Mouse (Mus musculus) MN1 (cell line): ENCODE data around the gene Pde10a.

ENCODE experiments used
- DNase-seq: peaks from one replicate; pipeline ENCODE4 v3.0.0-alpha.2; 2016; ENCODE audit warnings: low spot score

Gene Pde10a

DNA sequence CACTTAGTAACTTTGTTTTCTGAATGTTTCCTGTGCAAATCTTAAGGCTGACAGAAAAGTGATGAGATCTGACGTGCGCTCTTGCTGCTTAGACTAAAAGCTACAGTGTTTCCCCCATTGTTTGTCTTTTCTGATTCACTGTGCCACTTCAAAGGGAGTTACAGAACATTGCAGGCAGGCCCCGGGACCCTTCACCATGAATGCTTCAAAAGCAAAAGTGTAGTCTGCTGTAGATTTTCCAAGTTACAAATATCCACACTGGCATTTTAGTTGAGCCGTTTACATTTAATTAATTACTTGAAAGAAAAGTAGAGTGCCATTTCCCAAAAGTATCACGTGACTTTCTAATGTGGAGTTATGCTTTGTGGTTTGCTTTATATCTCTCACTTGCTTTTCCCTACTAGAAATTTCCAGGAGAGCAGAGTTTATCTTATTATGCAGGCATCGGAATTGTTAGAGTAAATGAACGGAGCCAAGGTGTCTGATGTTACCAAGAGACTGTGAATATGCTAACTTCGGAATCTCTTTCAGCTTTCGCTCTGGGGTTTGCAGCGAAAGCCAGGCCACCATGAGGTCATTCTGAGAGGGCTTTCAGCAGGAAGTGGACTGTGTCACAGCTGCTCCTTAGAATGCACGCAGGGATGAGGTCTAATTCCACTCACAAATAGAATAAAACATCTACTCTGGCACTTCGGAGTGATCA is 447.1 kb downstream of the Pde10a start:
- peak; percentile 36 for DNase-seq

DNA sequence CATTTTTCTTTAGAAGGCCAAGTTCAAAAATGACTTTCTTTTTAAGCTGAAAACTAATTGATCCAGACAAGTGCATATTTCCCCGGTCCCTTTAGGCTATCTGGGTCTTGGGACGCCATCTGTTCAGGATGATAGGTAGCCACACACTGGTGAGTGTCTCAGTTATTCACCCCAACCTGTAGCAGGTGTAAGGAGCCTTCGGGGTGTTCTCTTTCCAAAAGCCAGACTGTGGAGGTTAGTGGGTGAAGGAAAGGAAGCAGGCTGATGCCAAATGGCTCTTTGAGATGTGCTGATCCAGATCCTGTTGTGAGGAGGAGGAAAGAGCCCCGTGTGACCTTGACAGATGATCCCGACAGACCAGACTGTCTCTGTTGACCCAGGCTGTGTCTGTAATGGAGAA is 448.2 kb downstream of the Pde10a start:
- no peak for DNase-seq

DNA sequence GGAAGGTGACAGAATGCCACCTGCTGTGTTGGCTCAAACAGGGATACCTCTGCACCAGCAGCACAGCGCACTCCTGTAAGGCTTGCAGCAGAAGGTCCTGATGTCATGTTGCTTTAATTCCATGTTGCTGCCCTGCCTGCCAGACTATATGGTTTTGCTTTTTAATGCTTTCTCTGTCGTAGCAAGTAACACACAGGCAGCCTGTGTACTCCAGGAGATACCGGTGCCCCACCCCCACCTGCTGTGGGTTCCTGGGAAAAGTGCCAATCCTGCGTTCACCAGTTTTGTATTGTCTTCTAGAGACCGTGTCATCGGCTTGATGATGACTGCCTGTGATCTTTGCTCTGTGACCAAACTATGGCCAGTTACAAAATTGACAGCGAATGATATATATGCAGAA is 449.3 kb downstream of the Pde10a start:
- peak; percentile 24 for DNase-seq

DNA sequence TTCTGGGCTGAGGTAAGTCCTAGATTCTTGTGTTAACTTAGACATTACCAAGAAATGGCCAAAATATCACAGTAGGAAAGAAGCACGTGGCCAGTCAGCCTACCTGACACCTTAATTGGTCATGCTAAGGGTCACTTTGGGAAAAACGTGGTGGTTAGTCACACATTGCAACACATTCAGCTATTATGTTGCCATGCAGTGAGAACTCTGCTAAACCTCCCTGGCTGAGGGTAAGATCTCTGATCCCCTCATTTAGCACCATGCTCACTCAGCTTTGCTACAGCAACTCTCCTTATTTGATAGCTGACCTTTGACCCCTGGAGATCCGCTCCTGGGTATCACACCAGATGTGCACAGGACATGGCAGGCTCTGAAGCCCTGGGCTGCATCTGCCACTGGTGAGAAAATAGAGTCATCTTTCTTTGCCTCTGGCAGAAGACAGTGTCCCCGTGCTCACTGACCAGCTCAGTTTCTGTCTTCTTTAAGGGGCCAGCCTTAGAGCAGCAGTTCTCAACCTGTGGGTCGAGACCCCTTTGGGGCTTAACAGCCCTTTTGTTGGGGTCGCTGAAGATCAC is 449.7 kb downstream of the Pde10a start:
- no peak for DNase-seq

DNA sequence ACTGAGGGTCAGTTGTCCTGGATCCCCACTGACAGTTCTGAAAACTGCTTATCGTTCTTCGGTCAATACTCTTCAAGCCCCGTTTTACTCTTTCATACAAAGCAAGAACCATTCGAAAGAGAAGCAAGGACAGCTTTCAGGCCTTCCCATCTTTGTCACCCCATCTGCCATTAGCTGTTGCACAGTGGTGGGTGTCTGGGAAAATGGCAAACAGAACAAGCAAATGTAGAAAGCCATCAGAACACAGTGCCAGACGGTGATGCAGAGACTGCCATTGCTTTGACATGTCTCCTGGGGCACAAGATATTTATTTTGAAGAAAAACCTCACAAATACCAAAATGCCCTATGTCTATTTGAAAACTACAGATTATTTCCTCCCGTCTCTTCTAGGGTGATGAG is 451.6 kb downstream of the Pde10a start:
- no peak for DNase-seq

DNA sequence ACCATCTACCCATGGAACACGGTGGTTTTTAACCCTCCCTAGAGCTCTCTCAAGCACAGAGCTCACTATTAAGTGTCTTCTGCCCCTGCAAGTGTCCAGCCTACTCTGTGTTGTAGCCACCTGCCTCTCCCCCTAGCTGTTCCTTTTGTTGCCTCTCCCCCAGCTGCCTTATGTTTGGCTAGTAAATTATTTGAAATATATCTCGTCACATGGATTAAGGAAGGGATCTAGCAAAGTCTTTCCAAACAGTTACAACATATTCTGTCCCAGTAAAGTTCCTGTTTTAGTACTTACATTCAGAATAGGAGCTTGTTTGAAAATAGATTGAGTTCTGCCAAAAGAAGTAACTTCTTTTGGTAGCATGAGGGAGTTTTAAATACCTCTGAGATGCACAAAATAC is 452.1 kb downstream of the Pde10a start:
- DNase-seq, result no peak

DNA sequence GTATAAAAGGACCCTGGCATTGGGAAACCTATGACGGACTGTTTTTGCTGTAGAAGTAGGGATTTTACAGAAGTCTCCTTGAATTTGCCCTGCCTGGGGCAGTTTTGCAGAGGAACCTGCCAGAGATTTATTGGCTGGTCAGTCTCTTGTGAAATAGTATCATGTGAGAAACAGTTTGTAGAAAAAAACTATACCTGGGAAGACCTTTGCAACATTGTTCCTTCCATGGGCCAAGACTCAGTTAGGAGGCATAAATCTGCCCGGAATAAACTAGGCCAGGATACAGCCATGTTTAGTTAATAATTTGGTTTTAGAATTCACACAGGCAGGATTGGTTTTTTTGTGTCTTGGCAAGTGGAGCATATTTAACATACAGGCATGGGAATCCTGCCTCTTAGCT is 458.4 kb downstream of the Pde10a start:
- DNase-seq, result no peak

DNA sequence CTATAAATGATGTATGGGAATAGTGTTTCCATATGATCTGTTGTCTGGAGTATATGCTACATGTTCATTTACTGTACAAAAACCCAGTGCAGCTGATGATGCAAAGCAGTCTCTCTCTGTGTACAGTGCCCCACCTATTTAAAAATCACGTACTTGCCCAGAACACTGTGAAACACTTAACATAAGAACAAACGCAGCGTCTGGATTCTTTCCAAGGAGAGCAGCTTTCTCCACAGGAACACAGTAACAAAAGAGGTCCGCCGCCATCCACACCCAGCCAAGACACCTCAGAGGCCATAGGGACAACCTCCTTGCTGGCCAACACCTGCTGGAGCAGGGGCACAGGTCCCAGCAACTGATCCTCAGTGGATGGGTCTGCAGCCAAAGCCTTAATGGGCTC is 460.5 kb downstream of the Pde10a start:
- no peak for DNase-seq

DNA sequence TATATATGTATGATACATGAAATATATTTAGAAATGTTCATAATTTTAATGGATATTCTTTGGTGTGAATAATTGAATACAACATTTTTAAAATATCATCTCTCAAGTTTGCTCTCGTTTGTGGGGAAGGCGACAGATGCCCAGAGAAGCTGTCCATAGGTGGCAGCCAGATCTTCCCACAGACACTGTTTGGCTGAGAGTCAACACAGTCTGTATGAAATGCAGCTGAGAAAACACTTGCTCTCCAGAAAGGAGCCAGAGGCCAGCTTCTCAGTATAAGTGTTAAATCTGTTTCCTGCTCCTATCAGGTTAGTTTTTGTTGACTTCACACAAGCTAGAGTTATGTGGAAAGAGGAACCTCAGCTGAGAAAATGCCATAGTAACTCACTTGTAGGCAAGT is 461.4 kb downstream of the Pde10a start:
- DNase-seq, result no peak

DNA sequence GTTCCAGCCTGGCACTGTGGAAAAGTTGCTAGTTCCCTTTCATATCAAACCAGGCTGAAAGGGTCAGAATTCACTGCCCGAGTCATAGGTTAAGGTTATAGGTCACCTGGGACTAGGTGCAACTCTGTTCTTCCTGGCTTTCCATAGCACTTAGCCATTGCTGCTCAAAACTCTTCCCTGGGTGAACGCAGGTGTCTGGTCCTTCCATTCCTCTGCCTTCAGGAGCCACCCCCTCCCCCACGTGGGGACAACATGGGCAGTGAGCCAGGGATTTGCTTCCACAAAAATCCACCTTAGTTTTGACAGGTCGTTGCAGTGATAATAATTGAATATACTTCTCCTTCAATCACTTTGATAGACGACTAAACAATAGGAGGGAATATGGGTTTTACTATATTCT is 462.2 kb downstream of the Pde10a start:
- DNase-seq, result no peak

DNA sequence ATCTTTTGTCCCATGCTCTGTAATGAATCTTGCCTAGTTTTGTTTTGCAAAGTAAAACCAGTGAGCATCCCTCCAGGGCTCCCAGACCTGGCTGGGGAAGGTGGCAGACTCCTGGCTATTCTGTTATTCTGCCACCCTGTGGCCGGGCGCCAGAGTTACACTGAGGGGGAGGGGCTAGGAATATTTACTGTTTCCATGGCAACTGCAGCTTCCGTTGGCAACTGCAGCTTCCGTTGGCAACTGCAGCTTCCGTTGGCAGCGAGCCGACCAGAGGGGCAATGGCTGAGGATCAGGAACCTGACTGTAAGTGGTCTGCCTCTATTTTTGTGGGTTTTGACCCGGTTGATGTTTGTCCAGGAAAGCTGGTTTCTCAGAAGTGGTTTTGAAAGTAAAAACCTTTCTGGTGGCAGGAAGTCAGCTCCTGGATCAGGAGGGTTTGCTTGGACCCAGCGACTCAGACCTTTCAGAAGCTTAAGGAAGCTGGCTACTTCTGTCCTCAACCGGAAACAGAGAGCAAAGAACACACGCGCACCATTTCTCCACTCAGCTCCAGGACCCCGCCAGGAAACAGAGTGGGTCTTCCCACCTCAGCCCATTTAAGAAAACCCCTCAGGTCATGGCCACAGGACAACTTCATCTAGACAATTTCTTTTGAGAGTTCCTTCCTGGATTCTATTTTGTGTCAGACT is 463.1 kb downstream of the Pde10a start, which contains the start of gene 1700010I14Rik:
1700010I14Rik (plus strand) TSS at position 215 of the 689 bp plus-strand sequence.
- peak; percentile 90 for DNase-seq

DNA sequence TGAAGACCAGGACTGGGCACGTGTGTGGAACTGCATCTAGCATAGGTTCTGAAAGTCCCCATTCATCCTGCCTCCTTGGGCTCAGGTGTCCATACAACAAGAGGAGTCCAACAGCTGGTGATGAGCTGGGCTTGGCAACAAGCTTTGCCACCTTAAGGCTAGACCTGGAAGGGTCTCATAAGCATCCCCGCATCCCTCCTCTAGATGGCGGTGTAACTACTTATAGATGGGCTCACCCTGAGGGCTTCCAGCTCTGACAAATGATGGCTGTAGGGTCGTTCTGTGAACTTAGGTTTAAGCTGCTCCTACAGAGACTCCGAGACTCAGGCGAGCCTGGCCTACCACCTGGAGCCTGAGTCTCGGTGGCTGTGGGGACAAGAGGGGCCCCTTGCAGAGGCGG is 466.0 kb downstream of the Pde10a start:
- no peak for DNase-seq

DNA sequence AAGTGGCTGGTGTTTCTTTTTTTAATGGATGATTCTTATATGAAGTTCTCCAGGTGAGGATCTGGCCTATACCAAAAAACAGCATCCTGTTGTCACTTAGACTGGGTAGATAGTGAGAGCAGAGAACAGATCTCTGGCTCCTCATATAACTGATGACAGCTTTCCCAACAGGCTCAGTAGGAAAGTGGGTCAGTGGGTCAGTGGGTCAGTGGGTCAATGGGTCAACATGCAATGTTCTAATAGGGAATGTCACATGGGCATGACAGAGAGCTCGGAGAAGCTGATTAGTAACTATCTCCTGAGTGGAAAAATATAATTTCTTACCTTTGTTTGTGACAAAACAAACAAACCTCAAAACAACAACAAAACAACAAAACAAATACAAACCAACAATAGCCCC is 470.2 kb downstream of the Pde10a start:
- DNase-seq, result no peak

DNA sequence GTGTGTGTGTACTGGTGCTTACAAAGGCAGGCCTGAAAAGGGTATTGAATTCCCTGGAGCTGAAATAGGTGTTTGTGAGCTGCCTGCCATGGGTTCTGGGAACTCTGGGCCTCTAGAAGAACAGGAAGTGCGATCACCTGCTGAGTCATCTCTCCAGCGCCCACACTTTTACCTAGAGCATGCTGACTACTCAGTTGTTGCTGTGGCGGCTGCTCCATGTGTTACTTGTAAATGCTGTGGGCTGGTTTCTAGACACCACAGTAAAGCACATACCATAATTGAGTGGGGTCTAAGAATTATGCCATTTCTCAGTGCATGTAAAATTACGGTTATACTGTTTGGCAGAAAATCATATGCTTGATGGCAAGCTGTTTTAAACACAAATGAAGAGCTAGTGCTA is 477.3 kb downstream of the Pde10a start:
- no peak for DNase-seq

DNA sequence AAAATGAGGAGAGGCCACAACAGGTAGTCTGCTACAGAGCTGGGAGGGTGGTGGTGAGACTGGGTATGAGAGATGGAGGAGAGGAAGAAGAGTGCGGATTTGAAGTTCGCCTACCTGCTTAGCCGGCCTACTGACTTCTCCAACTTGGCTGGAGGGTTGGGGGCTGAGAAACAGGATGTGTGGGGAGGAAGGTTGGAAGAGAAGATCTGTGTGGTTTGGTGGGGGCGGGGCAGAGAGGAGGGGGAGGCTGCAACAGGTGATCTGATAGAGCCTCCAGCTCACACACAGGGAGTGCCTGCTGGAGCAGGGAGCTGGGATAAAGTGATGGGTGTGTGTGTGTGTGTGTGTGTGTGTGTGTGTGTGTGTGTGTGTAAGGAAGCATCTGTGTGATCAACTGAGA is 479.3 kb downstream of the Pde10a start:
- DNase-seq, result no peak

DNA sequence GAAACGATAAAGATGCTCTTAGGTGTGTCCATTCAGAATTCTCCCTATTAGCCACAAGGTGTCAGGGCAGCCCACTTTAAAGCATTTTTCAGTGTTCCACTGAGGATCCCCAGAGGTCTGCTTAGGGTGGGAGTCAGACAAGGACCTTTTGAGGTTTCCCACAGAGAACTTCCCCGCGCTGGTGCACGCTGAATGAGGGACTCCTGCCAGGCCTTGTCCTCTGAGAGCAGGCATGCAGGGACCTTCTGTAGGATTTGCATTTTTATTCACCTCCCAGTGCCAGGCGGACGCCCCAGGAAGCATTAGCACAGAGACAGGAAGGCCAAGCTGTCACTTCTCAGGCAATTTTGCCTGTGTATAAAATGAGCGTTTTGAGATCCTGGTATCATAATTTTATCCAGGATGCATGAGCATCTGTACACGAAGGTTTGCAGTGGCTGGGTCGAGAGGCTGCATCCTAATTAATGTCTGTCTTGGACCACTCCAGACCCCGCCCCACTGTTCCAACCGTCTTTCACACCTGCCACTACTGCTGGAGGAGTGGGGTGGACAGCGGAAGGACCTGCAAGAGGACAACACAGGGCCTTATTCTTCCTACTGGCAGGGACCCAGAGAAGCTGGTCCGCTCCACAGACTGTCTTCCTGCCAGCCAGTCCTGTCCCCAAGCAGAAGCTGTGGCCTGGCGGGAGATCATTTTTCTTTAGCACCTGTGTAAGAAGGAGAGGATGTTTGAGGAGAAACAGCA is 498.2 kb downstream of the Pde10a start:
- DNase-seq, result no peak

DNA sequence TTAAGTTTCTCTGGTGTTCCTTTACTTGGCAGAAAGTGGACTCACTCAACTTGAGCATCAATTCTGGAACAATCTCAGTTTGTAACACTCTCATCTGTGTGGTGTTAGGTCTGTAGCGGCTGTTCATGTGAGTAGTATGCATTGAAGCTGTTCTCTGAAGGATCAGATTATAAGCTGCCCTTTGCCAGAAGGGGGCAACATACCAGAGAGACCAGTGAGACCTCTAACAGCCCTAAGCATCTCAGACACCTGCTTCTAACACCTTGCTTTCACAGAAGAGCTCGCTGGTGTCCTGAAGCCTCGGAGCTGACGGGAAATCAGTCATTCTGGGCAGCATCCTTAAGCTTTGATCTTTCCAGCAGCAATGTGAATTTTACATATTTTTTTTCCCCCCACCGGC is 505.0 kb downstream of the Pde10a start:
- DNase-seq, result no peak

DNA sequence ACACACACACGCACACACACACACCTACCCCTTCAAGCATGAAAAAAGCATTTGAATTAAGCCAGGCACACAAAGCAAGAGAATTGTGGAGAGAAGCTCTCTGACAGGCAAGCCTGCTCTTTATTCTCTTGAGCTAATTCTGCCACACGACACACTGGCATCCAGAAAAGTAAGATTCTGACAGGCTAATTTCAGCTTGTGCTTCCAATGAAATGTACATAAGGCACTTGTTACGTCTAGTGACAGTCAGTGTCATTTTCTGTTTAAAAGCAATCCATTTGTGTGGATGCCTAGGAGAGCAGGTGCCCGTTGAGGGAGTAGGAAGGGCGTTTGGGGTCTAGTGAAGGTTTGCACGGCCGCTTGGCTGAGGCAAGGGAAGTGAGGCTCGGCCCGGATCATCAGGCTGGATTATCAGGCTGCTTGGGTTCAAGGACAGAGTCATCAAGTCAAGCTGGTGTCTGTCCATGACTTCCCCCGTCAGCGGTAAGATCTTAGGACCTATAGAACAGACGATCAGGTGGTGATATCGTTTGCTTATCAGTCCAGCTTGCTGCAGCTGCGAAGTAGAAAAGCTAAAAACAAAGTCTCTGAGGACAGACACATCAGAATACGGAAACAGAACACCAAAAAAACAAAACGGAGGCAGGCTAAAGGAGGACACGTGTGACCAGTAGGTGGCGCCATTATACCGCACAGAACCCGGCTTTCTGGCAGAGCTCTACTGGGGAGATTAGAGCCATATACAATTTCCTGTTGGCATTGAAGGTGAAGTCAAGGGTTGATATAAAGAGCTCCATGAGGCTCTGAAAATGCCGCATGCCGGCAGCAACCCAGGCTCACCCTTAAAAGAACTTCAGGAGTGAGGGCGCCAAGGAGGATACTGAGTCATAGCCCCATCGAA is 506.3 kb downstream of the Pde10a start:
- DNase-seq, result peak; percentile 82

DNA sequence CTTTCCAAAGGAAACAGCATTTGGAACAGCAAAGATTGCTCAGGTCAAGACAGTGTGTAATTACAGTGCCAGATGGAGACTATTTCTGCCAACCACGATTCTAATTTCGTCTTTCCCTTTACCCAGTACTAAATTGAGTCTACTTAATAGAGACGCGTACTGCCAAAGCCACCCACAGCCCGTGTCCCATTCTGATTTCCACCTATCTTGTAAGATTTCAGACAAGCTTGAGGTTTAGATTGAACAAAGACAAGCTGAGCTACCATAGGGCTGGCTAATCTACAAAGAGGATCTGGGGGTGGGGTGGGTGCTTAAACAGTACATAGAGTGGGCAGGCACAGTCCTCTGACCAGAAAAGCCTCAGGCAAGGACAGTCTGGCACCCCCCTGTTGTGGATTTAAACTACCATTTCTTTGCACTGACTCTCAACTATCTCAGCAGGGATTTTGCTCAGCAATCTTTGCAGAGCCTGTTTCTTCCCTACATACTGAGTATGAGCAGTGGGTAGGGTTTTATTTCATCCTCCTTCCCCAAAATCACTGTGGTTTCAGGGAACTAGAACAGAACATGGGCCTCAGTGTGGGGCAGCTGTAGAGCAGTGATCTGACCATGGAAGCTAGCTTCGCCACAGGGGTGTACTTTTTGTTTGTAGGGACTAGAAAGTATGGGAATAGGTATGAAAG is 507.3 kb downstream of the Pde10a start:
- no peak for DNase-seq

DNA sequence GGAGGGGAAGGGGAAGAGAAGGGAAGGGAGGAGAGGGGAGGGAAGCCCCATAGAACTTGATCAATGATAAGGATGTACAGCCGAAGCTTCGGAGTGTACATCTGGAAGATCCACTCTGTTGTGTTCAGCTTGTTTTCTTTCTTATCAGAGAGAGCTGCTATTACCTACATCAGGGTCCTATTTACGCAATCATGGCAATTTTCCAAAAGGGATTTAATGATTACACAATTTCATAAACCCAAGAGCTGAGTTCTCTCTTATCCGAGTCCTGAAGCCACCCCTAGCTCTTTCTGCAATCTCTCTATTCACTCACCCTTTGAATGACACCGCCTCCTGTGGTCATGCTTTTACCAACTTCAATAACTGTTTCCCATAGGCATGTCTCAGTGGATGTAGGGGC is 508.3 kb downstream of the Pde10a start:
- DNase-seq, result no peak
